Mouse (Mus musculus): ENCODE measurements around the gene Rptn.

DNA sequence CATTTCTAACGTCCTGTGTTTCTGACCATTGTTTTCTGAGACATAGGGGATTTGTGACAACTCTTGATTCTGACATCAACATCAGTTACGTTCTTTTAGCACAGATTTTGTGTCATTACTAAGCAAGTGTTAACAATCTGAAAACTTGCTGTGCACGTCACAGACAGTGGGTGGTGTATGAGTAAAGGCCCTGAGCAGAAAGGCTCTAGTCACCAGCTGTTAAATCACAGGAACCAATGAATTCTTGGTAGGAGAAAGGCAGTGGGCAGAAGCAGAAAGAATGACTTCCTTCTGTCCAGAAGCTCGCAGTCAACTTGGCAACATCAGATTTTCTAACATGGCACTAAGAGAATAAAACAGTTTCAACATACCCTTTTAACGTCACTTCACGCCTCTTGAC is 20.1 kb upstream of the Rptn start:
- TF ChIP-seq CTCF (IDR thresholded peaks at IDR 0.05; ENCODE audit: control insufficient read depth, insufficient read depth, insufficient read length) (no peak), MYOG (IDR thresholded peaks at IDR 0.05; ENCODE audit: control insufficient read depth, extremely low read depth, insufficient read length) (no peak), USF1 (IDR thresholded peaks at IDR 0.05; ENCODE audit: low read depth) (no peak), CEBPB (IDR thresholded peaks at IDR 0.05; ENCODE audit: low read depth) (no peak)

Measured in C2C12 (cell line).